Mouse (Mus musculus) liver, adult 2 months (tissue): ENCODE measurements around the gene Il2ra.

Experiments used
- CTCF ChIP-seq: fragments of 200-500 bp; IDR thresholded peaks from 2 replicates; pipeline ENCODE4 v1.5.1; 2011; ENCODE audit warnings: low read depth, low read length, control low read depth
- POLR2A ChIP-seq: fragments of 200-500 bp; IDR thresholded peaks from 2 replicates; pipeline ENCODE4 v1.6.1; 2011; ENCODE audit warnings: low read length, control low read depth; ENCODE audit not compliant: insufficient read depth; ENCODE audit errors: extremely low read depth

DNA sequence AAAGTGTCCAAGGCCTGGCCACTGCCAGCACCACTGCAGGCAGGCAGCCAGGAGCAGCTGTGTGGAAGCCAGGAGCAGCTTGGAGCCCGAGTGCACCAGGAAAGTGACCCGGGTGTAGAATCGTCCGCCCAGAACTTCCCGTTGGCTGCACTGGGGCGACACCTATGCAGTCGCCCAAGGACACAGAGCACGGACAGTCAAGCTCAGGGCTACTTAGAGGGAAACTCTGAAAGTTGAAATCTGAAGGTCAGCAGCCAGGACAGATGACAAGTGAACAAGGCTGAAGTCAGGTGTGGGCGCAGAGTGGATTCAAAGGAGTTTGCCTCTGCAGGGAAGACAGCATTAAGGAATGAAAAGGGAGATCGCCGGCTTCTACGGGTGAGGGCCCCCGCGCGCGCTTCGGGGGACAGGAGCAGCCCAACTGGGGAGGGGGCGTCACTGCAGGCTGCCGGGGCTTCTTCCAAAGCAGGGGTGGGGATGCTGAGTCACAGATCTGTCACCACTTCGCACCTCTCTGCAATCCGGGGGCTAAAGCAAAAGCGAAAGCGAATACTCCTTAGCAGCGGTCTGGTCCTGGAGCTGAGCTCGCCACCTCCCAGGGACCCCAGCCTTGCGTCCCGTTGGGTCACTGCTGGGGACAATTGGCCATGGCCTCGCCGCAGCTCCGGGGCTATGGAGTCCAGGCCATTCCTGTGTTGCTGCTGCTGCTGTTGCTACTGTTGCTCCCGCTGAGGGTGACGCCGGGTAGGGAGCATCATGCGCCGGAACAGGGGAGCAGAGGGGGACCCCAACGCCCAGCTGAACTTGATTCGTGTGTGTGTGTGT, 62.8 kb downstream of the Il2ra start, which contains the start of gene Il15ra:
- no peak for TF ChIP-seq CTCF
- TF ChIP-seq POLR2A = peak; percentile 50; the same call in 1 of the 2 replicates
